Mouse (Mus musculus): ENCODE measurements around the gene Psg23. TPM values are rescaled to one million over a fixed set of nuclear protein-coding genes. Genes with fewer than 3 reads are reported as not detected.

Psg23 gene
- polyA plus RNA-seq (2021; fragmentation: Nextera tagmentation), result not detected in 2 replicates
- long read RNA-seq, experiment 1, result 0 reads
- long read RNA-seq, experiment 2, result 0 reads

GRCm38 (mm10) chr7:18616401-18616800 is at the start of gene Psg23:
Gene Psg23, minus strand, starts transcription at chr7:18616501.

GRCm38 (mm10) chr7:18656625-18657024 is 40.3 kb upstream of the Psg23 start, which contains the start of gene Psg21:
Gene Psg21, minus strand, starts transcription at chr7:18656725.

GRCm38 (mm10) chr7:18567205-18567604 is 49.1 kb downstream of the Psg23 start, which contains the start of gene Psg27:
Gene Psg27, minus strand, starts transcription at chr7:18567305.

Other genes starting within 250 kb of the Psg23 start
- gene Psg28, start 184.5 kb downstream of the Psg23 start, polyA plus RNA-seq (2021; fragmentation: Nextera tagmentation), result not detected in 2 replicates
- gene Psg26, start 132.3 kb downstream of the Psg23 start, polyA plus RNA-seq (2021; fragmentation: Nextera tagmentation), result not detected in 2 replicates
- not detected in 2 replicates for gene Psg25, start 84.2 kb downstream of the Psg23 start, polyA plus RNA-seq (2021; fragmentation: Nextera tagmentation)
- gene Psg27, start 49.2 kb downstream of the Psg23 start, polyA plus RNA-seq (2021; fragmentation: Nextera tagmentation), result not detected in 2 replicates
- not detected in 2 replicates for gene Psg21, start 40.2 kb upstream of the Psg23 start, polyA plus RNA-seq (2021; fragmentation: Nextera tagmentation)
- gene Psg20, start 69.7 kb upstream of the Psg23 start, polyA plus RNA-seq (2021; fragmentation: Nextera tagmentation), result not detected in 2 replicates
- gene Psg22, start 101.6 kb upstream of the Psg23 start, polyA plus RNA-seq (2021; fragmentation: Nextera tagmentation), result not detected in 2 replicates
- not detected in 2 replicates for gene Psg19, start 182.0 kb upstream of the Psg23 start, polyA plus RNA-seq (2021; fragmentation: Nextera tagmentation)
- gene Psg17, start 205.1 kb upstream of the Psg23 start, polyA plus RNA-seq (2021; fragmentation: Nextera tagmentation), result not detected in 2 replicates
- gene Mill2, start 223.5 kb upstream of the Psg23 start, polyA plus RNA-seq (2021; fragmentation: Nextera tagmentation), result 0.63 and 0.66 TPM in 2 replicates